Mouse (Mus musculus) spleen, adult 12 weeks (tissue): ENCODE data around the gene Hnrnpul2.
"Not testable (repeated sequence)": the region's sequence is repeated elsewhere in the genome, so short reads cannot be mapped to it uniquely, and the experiment has no call there.

Experiments used
- DNase-seq: peaks from one replicate; pipeline ENCODE4 v3.0.0; 2022; ENCODE audit warnings: low spot score

Hnrnpul2 gene

GRCm38 (mm10) chr19:8852236-8852928, 32.6 kb downstream of the Hnrnpul2 start:
- no peak for DNase-seq

DNA sequence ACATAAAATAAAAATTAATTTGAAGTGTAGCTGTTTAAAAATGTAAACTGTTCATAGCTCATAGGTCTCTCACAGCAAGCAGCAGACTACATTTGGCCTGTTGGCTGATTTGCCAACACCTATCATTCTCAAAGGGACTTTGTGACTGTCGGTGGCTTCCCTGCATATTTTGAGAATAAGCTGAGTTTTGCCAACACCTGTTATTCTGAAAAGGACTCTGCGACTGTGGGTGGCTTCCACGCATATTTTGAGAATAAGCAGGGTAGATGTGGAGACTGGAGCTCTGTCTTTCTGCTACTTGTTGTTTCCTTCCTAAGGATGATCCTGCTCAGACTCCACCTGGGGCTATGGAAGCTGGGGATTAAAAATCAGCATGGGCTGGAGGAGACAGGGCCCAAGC, 33.3 kb downstream of the Hnrnpul2 start:
- DNase-seq = no peak

DNA sequence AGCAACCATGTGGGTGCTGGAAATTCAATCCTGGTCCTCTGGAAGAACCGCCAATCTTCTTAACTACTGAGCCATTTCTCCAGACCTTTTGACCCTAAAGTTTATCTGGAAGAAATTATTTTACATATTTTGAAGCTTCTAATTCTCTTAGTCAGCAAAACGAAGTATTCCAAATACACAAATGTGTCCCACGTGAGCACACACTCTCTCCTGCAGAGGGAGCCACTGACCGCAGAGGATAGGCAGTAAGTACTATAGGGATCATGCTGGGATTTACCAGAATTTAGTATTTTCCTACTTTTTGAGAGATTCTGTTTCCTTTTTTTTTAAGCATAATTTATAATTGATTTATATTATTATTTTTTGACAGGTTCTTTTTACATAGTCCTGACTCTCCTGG, 37.9 kb downstream of the Hnrnpul2 start:
- DNase-seq = peak; percentile 7

DNA sequence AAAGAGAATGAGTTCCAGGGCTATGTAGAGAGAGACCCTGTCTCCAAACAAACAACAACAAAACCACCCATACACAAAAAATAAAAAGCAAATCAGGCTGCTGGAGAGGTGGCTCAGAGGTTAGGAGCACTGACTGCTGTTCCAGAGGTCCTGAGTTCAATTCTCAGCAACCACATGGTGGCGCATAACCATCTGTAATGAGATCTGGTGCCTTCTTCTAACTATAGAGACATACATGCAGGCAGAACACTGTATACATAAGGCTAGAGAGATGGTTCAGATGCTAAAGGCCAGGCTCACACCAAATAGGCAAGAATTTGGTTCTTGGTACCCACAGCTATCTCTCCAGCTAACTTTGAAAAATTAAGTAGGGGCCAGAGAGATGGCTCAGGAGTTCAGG, 39.2 kb downstream of the Hnrnpul2 start:
- DNase-seq = peak; percentile 23

DNA sequence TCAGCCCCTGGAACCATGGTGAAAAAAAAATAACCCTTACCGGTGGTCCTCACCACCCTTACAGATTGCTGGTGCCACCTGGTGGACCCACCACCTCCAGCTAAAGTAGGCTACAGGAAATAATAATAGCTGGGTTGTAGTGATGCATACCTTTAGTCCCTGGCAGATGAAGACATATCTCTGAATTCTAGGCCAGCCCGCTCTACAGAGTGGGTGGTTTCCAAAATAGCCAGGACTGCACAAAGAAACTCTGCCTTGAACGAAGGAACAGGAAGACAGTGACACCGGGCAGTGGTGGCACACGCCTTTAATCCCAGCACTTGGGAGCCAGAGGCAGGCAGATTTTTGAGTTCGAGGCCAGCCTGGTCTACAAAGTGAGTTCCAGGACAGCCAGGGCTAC, 44.5 kb downstream of the Hnrnpul2 start:
- no peak for DNase-seq

GRCm38 (mm10) chr19:8870381-8870780, 50.6 kb downstream of the Hnrnpul2 start:
- not testable (repeated sequence) for DNase-seq

GRCm38 (mm10) chr19:8870838-8871237, 51.0 kb downstream of the Hnrnpul2 start:
- DNase-seq = no peak

- DNase-seq = peak; percentile 93
These were observed 51.7 kb downstream of the Hnrnpul2 start, which contains the start of gene Ubxn1 for GRCm38 (mm10) chr19:8871267-8872186. TSS of gene Ubxn1 (plus strand) at chr19:8871496.

- no peak for DNase-seq
These were observed 52.5 kb downstream of the Hnrnpul2 start for GRCm38 (mm10) chr19:8872266-8872840.

DNA sequence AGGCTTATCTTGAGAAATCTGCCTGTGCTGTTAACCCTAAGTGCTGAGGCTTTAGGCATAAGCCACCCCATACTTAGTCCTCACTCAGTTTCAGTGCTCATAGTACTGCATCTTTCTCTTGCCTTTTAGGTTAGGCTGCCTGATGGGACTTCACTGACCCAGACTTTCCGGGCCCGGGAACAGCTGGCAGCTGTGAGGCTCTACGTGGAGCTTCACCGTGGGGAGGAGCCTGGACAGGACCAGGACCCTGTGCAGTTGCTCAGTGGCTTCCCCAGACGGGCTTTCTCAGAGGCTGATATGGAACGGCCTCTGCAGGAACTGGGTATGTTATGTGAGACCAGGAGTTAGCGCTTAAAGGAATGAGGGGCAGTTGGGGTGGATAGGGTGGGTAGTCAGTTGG, 55.2 kb downstream of the Hnrnpul2 start:
- no peak for DNase-seq

- peak; percentile 78 for DNase-seq
These were observed 60.7 kb downstream of the Hnrnpul2 start, which contains the start of gene Uqcc3 for GRCm38 (mm10) chr19:8880311-8881033. TSS of gene Uqcc3 (minus strand) at chr19:8880923.

GRCm38 (mm10) chr19:8881034-8881392, 61.2 kb downstream of the Hnrnpul2 start:
- no peak for DNase-seq

DNA sequence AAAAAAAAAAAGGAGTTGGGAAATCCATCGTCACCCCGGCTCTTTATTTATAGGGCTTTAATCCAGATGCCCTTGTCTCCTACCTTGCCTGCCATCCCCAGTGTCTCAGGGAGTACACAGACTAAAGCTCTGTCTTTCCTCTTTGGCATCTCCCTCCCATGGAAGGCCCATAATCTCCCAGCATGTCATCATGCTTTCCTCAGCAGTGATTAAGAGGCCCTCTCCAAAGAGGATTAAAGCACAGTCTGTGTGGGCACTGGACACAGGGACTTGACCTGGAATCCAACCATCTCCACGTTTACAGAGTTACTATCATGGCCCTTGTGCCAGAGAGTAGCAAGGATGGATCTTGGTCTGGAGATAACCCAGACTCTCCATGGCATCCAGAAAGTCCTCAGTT, 63.8 kb downstream of the Hnrnpul2 start, which contains the start of the genes Lbhd1 and Gm49403:
Gene Lbhd1, plus strand, starts transcription at position 117 of the 400 bp plus-strand sequence.
Gene Gm49403, plus strand, starts transcription at position 315 of the 400 bp plus-strand sequence.
- no peak for DNase-seq
